In genomic region chr16:5382930-5383329, GRCm38 (mm10) we compare ENCODE assay signal across 15 mouse cellular contexts.
DNase-seq lines count a peak whose midpoint lies in the region; ATAC-seq and TF ChIP-seq lines count a peak whose summit lies in the region.
"Had no signal": no experiment of that assay in that cellular context is flagged by ENCODE, and none has a peak within 500 bp of the region (broad histone marks: within the 10 kb centered on the region; RNA-seq: fewer than 3 reads in every experiment).

No protein-coding gene starts in this region.

- no peak for TF ChIP-seq CTCF in kidney, adult 2 months (conservative IDR thresholded peaks at IDR 0.05; ENCODE audit: insufficient read depth, insufficient read length, low read depth, low read length)

- H3K9ac ChIP-seq in hindbrain, embryonic 16.5 days (ENCODE audit: low read depth, low read length), result no peak overlapping the region
- H3K9ac ChIP-seq in hindbrain, embryonic 11.5 days (ENCODE audit: low read depth, low read length), result no peak overlapping the region
- H3K9ac ChIP-seq in midbrain, embryonic 15.5 days, result no peak overlapping the region
- H3K9ac ChIP-seq: heart, embryonic 15.5 days; limb, embryonic 13.5 days had no signal

- no peak for TF ChIP-seq POLR2A in kidney, adult 2 months (IDR thresholded peaks at IDR 0.05; ENCODE audit: low read depth, low read length)

- WGBS in hindbrain, embryonic 16.5 days, result 40% methylated on average over 4 of the region's 4 CpGs
- 40% methylated on average over 4 of the region's 4 CpGs for WGBS in hindbrain, embryonic 11.5 days
- 47% methylated on average over 3 of the region's 4 CpGs for WGBS in midbrain, embryonic 15.5 days
- 47% methylated on average over 4 of the region's 4 CpGs for WGBS in kidney, adult 2 months

- no peaks in the 10 kb centered on the region for H3K27me3 ChIP-seq in hindbrain, embryonic 16.5 days (replicated peaks; ENCODE audit: control insufficient read depth, insufficient read depth, low read length)
- H3K27me3 ChIP-seq in hindbrain, embryonic 11.5 days (ENCODE audit: control insufficient read depth, insufficient read depth, low read length), result no peaks in the 10 kb centered on the region
- H3K27me3 ChIP-seq in midbrain, embryonic 15.5 days (replicated peaks), result no peaks in the 10 kb centered on the region
- no peaks in the 10 kb centered on the region for H3K27me3 ChIP-seq in kidney, adult 2 months (replicated peaks; ENCODE audit: control insufficient read depth, insufficient read depth, low read length)
- H3K27me3 ChIP-seq: heart, embryonic 15.5 days; limb, embryonic 13.5 days had no signal

- peak; percentile 45; the same call in 1 of the 2 replicates for ATAC-seq in hindbrain, embryonic 16.5 days
- ATAC-seq in hindbrain, embryonic 11.5 days (ENCODE audit: low FRiP score), result no peak
- 0 out of 2 replicates have a peak, but pooled peaks have one; percentile 33 for ATAC-seq in midbrain, embryonic 15.5 days (replicated peaks)
- ATAC-seq: intestine, postnatal 0 days had no signal

- H3K36me3 ChIP-seq in hindbrain, embryonic 16.5 days (ENCODE audit: control insufficient read depth, insufficient read depth, low read length), result no peaks in the 10 kb centered on the region
- H3K36me3 ChIP-seq in hindbrain, embryonic 11.5 days (ENCODE audit: control insufficient read depth, insufficient read depth, low read length), result no peaks in the 10 kb centered on the region
- no peaks in the 10 kb centered on the region for H3K36me3 ChIP-seq in midbrain, embryonic 15.5 days (replicated peaks)
- no peaks in the 10 kb centered on the region for H3K36me3 ChIP-seq in kidney, adult 2 months (ENCODE audit: control insufficient read depth, insufficient read depth, low read length)
- H3K36me3 ChIP-seq: heart, embryonic 15.5 days; limb, embryonic 13.5 days had no signal

- no peak for DNase-seq in hindbrain, embryonic 11.5 days (ENCODE audit: low spot score)
- DNase-seq in testis, postnatal 10 days (ENCODE audit: low spot score), result peak; percentile 32
- no peak for DNase-seq in testis, postnatal 14 days (ENCODE audit: low spot score)
- DNase-seq in lung, postnatal 14 days, result no peak
- no peak for DNase-seq in kidney, adult 2 months
- DNase-seq in thymus, postnatal 25 days, result no peak
- DNase-seq: cerebellum, adult 9-10 months; lung, adult 2 months; thymus, postnatal 36 days had no signal

- no peak overlapping the region for H3K4me2 ChIP-seq in hindbrain, embryonic 16.5 days (ENCODE audit: low read length)
- H3K4me2 ChIP-seq in hindbrain, embryonic 11.5 days (replicated peaks; ENCODE audit: low read depth, low read length), result no peak overlapping the region
- H3K4me2 ChIP-seq in midbrain, embryonic 15.5 days, result no peak overlapping the region
- H3K4me2 ChIP-seq: heart, embryonic 15.5 days; limb, embryonic 13.5 days had no signal

- H3K4me1 ChIP-seq in hindbrain, embryonic 16.5 days (ENCODE audit: control insufficient read depth, insufficient read depth, low read depth, low read length), result peaks cover 4% of the 10 kb centered on the region; the same call in 1 of the 2 replicates
- no peaks in the 10 kb centered on the region for H3K4me1 ChIP-seq in hindbrain, embryonic 11.5 days (replicated peaks; ENCODE audit: control insufficient read depth, insufficient read depth, low read length)
- H3K4me1 ChIP-seq in midbrain, embryonic 15.5 days, result peaks cover 7% of the 10 kb centered on the region; the same call in 1 of the 2 replicates
- no peaks in the 10 kb centered on the region for H3K4me1 ChIP-seq in kidney, adult 2 months (ENCODE audit: control insufficient read depth, insufficient read depth, low read length)

- no peak overlapping the region for H3K27ac ChIP-seq in hindbrain, embryonic 16.5 days (ENCODE audit: low read depth, low read length)
- no peak overlapping the region for H3K27ac ChIP-seq in hindbrain, embryonic 11.5 days (ENCODE audit: low read depth, low read length)
- H3K27ac ChIP-seq in midbrain, embryonic 15.5 days, result peak overlapping the region; percentile 55; the same call in 1 of the 2 replicates
- no peak overlapping the region for H3K27ac ChIP-seq in kidney, adult 2 months (ENCODE audit: insufficient read depth, low read depth, low read length)
- H3K27ac ChIP-seq: heart, embryonic 15.5 days; limb, embryonic 13.5 days had no signal

- no peaks in the 10 kb centered on the region for H3K9me3 ChIP-seq in hindbrain, embryonic 16.5 days (ENCODE audit: control insufficient read depth, low read length)
- no peaks in the 10 kb centered on the region for H3K9me3 ChIP-seq in hindbrain, embryonic 11.5 days (ENCODE audit: control insufficient read depth, low read length)
- H3K9me3 ChIP-seq in midbrain, embryonic 15.5 days, result no peaks in the 10 kb centered on the region
- H3K9me3 ChIP-seq: heart, embryonic 15.5 days; limb, embryonic 13.5 days had no signal

- no peak overlapping the region for H3K4me3 ChIP-seq in hindbrain, embryonic 16.5 days (ENCODE audit: low read length)
- H3K4me3 ChIP-seq in hindbrain, embryonic 11.5 days (ENCODE audit: low read depth, low read length), result no peak overlapping the region
- no peak overlapping the region for H3K4me3 ChIP-seq in midbrain, embryonic 15.5 days
- H3K4me3 ChIP-seq in kidney, adult 2 months (ENCODE audit: insufficient read depth, low read depth, low read length), result no peak overlapping the region
- H3K4me3 ChIP-seq: heart, embryonic 15.5 days; layer of hippocampus, adult 2 months; limb, embryonic 13.5 days had no signal
